Mouse (Mus musculus): Measurements from ENCODE around the gene Pctp. TPM values are rescaled to one million over a fixed set of nuclear protein-coding genes. Genes with fewer than 3 reads are reported as not detected.

Pctp gene
- total and polyA plus RNA-seq, 3 experiments = 2.2 to 26.4 (median 6.8) TPM

- peak; percentile 43; the same call in 1 of the 2 replicates for ATAC-seq (ENCODE audit: extremely low read depth, insufficient number of reproducible peaks, low FRiP score, poor library complexity, severe bottlenecking)
- H3K9me3 ChIP-seq (replicated peaks) = peaks cover 24% of the 10 kb centered on the region
- peaks cover 9% of the 10 kb centered on the region for H3K27me3 ChIP-seq (ENCODE audit: insufficient read depth, low read length)
- H3K4me3 ChIP-seq (ENCODE audit: low read depth, low read length) = no peak overlapping the region
- no peaks in the 10 kb centered on the region for H3K36me3 ChIP-seq (replicated peaks)
- no peak for DNase-seq (ENCODE audit: low spot score)
- TF ChIP-seq CTCF (IDR thresholded peaks at IDR 0.05; ENCODE audit: low read depth, low read length) = no peak
- H3K4me1 ChIP-seq (ENCODE audit: insufficient read depth, low read depth, low read length) = peaks cover 12% of the 10 kb centered on the region
Measured at GRCm38 (mm10) chr11:90030557-90030956, 27.9 kb upstream of the Pctp start.

GRCm38 (mm10) chr11:90029841-90030398, 27.2 kb upstream of the Pctp start, which contains the start of gene Tmem100:
TSS of gene Tmem100 (plus strand) at chr11:90030348.
- peaks cover 23% of the 10 kb centered on the region for H3K9me3 ChIP-seq (replicated peaks)
- no peak within 1 kb of the TSS for H3K4me3 ChIP-seq (ENCODE audit: low read depth, low read length)
- DNase-seq (ENCODE audit: low spot score) (no peak), ATAC-seq (ENCODE audit: extremely low read depth, insufficient number of reproducible peaks, low FRiP score, poor library complexity, severe bottlenecking) (no peak)
- H3K4me1 ChIP-seq (ENCODE audit: insufficient read depth, low read depth, low read length) = peaks cover 8% of the 10 kb centered on the region
- TF ChIP-seq CTCF (IDR thresholded peaks at IDR 0.05; ENCODE audit: low read depth, low read length) = no peak
- TF ChIP-seq POLR2AphosphoS5 (IDR thresholded peaks at IDR 0.05; ENCODE audit: insufficient replicate concordance, low read depth, low read length) = no peak
- TF ChIP-seq TAL1 (conservative IDR thresholded peaks at IDR 0.05; ENCODE audit: low read depth, low read length) = no peak
- TF ChIP-seq GATA1 (IDR thresholded peaks at IDR 0.05; ENCODE audit: borderline replicate concordance, low read length) = no peak
- no peak for TF ChIP-seq GATA2 (IDR thresholded peaks at IDR 0.05; ENCODE audit: borderline replicate concordance, low read depth, low read length)
- H3K36me3 ChIP-seq (replicated peaks) = no peaks in the 10 kb centered on the region
- peaks cover 9% of the 10 kb centered on the region for H3K27me3 ChIP-seq (ENCODE audit: insufficient read depth, low read length)

- H3K4me3 ChIP-seq (ENCODE audit: low read depth, low read length) = no peak overlapping the region
- ATAC-seq (ENCODE audit: extremely low read depth, insufficient number of reproducible peaks, low FRiP score, poor library complexity, severe bottlenecking) = no peak
- peaks cover 9% of the 10 kb centered on the region for H3K27me3 ChIP-seq (ENCODE audit: insufficient read depth, low read length)
- H3K9me3 ChIP-seq (replicated peaks) = peaks cover 25% of the 10 kb centered on the region
- TF ChIP-seq POLR2AphosphoS5 (IDR thresholded peaks at IDR 0.05; ENCODE audit: insufficient replicate concordance, low read depth, low read length) = no peak
- no peak for TF ChIP-seq GATA2 (IDR thresholded peaks at IDR 0.05; ENCODE audit: borderline replicate concordance, low read depth, low read length)
- TF ChIP-seq GATA1 (IDR thresholded peaks at IDR 0.05; ENCODE audit: borderline replicate concordance, low read length) = no peak
- TF ChIP-seq CTCF (IDR thresholded peaks at IDR 0.05; ENCODE audit: low read depth, low read length) = no peak
- no peak for TF ChIP-seq TAL1 (conservative IDR thresholded peaks at IDR 0.05; ENCODE audit: low read depth, low read length)
- H3K36me3 ChIP-seq (replicated peaks) = no peaks in the 10 kb centered on the region
- DNase-seq (ENCODE audit: low spot score) = no peak
- H3K4me1 ChIP-seq (ENCODE audit: insufficient read depth, low read depth, low read length) = peaks cover 4% of the 10 kb centered on the region
Measured at GRCm38 (mm10) chr11:90029354-90029753, 26.7 kb upstream of the Pctp start.

- Histone ChIP-seq H3K4me3 (ENCODE audit: low read depth, low read length) (no peak overlapping the region), H3K4me1 (ENCODE audit: insufficient read depth, low read depth, low read length) (peaks cover 4% of the 10 kb centered on the region), H3K9me3 (replicated peaks) (peaks cover 28% of the 10 kb centered on the region), H3K36me3 (replicated peaks) (no peaks in the 10 kb centered on the region), H3K27me3 (ENCODE audit: insufficient read depth, low read length) (peaks cover 9% of the 10 kb centered on the region)
- no peak for TF ChIP-seq TAL1 (conservative IDR thresholded peaks at IDR 0.05; ENCODE audit: low read depth, low read length)
- no peak for DNase-seq (ENCODE audit: low spot score)
- ATAC-seq (ENCODE audit: extremely low read depth, insufficient number of reproducible peaks, low FRiP score, poor library complexity, severe bottlenecking) = no peak
Measured at GRCm38 (mm10) chr11:90028746-90029145, 26.1 kb upstream of the Pctp start.

GRCm38 (mm10) chr11:90027216-90027615, 24.5 kb upstream of the Pctp start:
- TF ChIP-seq POLR2AphosphoS5 (IDR thresholded peaks at IDR 0.05; ENCODE audit: insufficient replicate concordance, low read depth, low read length) (no peak), TAL1 (conservative IDR thresholded peaks at IDR 0.05; ENCODE audit: low read depth, low read length) (no peak), GATA1 (IDR thresholded peaks at IDR 0.05; ENCODE audit: borderline replicate concordance, low read length) (no peak), CTCF (IDR thresholded peaks at IDR 0.05; ENCODE audit: low read depth, low read length) (no peak), GATA2 (IDR thresholded peaks at IDR 0.05; ENCODE audit: borderline replicate concordance, low read depth, low read length) (no peak)
- DNase-seq (ENCODE audit: low spot score) (no peak), ATAC-seq (ENCODE audit: extremely low read depth, insufficient number of reproducible peaks, low FRiP score, poor library complexity, severe bottlenecking) (no peak)
- Histone ChIP-seq H3K27me3 (ENCODE audit: insufficient read depth, low read length) (peaks cover 9% of the 10 kb centered on the region), H3K9me3 (replicated peaks) (peaks cover 28% of the 10 kb centered on the region), H3K4me1 (ENCODE audit: insufficient read depth, low read depth, low read length) (peaks cover 4% of the 10 kb centered on the region), H3K4me3 (ENCODE audit: low read depth, low read length) (no peak overlapping the region), H3K36me3 (replicated peaks) (no peaks in the 10 kb centered on the region)

GRCm38 (mm10) chr11:90026802-90027174, 24.1 kb upstream of the Pctp start:
- H3K4me3 ChIP-seq (ENCODE audit: low read depth, low read length) = no peak overlapping the region
- DNase-seq (ENCODE audit: low spot score) = no peak
- TF ChIP-seq TAL1 (conservative IDR thresholded peaks at IDR 0.05; ENCODE audit: low read depth, low read length) (no peak), CTCF (IDR thresholded peaks at IDR 0.05; ENCODE audit: low read depth, low read length) (no peak), POLR2AphosphoS5 (IDR thresholded peaks at IDR 0.05; ENCODE audit: insufficient replicate concordance, low read depth, low read length) (no peak), GATA1 (IDR thresholded peaks at IDR 0.05; ENCODE audit: borderline replicate concordance, low read length) (no peak), GATA2 (IDR thresholded peaks at IDR 0.05; ENCODE audit: borderline replicate concordance, low read depth, low read length) (no peak)
- peaks cover 4% of the 10 kb centered on the region for H3K4me1 ChIP-seq (ENCODE audit: insufficient read depth, low read depth, low read length)
- peaks cover 25% of the 10 kb centered on the region for H3K9me3 ChIP-seq (replicated peaks)
- no peaks in the 10 kb centered on the region for H3K36me3 ChIP-seq (replicated peaks)
- no peak for ATAC-seq (ENCODE audit: extremely low read depth, insufficient number of reproducible peaks, low FRiP score, poor library complexity, severe bottlenecking)
- H3K27me3 ChIP-seq (ENCODE audit: insufficient read depth, low read length) = peaks cover 6% of the 10 kb centered on the region

Data from G1E (cell line).